Mouse (Mus musculus): ENCODE data around the gene Ttc27. TPM values are rescaled to one million over a fixed set of nuclear protein-coding genes. Genes with fewer than 3 reads are reported as not detected.

The Ttc27 gene
- polyA plus RNA-seq (2011; ENCODE audit: insufficient read depth, insufficient read length, low read depth, missing spikeins): 58.9 TPM in 2 replicates

DNA sequence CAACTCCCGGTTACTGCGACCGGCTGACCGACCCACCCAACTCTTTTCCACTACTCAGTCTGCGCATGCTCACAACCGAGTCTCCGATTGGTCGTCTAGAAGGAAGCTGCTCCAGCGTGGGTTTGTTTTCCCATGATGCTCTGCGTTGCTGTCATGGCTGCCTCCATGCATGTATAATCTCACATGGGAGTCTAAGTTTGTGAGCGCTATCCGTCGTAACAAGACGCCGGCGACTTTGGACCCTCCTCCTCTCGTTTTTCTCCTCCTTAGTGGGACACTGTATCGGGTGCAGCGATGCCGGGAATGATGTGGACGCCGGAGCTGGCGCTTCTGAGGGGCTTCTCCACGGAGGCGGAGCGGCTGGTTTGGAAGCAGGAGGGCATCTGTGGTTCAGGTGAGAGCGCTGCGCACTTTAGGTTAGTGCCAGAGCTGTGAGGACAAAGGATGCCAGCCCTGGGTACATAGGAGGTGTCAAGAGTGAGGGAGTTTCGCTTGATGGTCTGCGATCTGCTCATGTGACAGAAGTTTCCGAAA, at the start of gene Ttc27:
TSS of gene Ttc27 (plus strand) at position 115 of the 534 bp plus-strand sequence.
- Histone ChIP-seq H3K9me3 (replicated peaks; ENCODE audit: control insufficient read depth, insufficient read depth, low read length, poor library complexity, severe bottlenecking) (no peaks in the 10 kb centered on the region), H3K4me3 (ENCODE audit: low read depth, low read length) (peak within 1 kb of the TSS; percentile 99), H3K9ac (ENCODE audit: low read depth, poor library complexity, severe bottlenecking) (peak within 1 kb of the TSS; percentile 69), H3K27ac (ENCODE audit: insufficient read depth, low read length) (no peak within 1 kb of the TSS), H3K27me3 (ENCODE audit: control insufficient read depth, insufficient read depth, low read length, poor library complexity, severe bottlenecking) (no peaks in the 10 kb centered on the region), H3K4me1 (ENCODE audit: control insufficient read depth, insufficient read depth, low read length) (no peaks in the 10 kb centered on the region), H3K36me3 (ENCODE audit: control insufficient read depth, insufficient read depth, low read length, poor library complexity, severe bottlenecking) (0 out of 2 replicates have a peak, but pooled peaks cover 6% of the 10 kb centered on the region)
- peak; percentile 85 for TF ChIP-seq POLR2A (IDR thresholded peaks at IDR 0.05; ENCODE audit: insufficient read depth, low read length)
- TF ChIP-seq EP300 (IDR thresholded peaks at IDR 0.05; ENCODE audit: insufficient read depth, low read depth, low read length): no peak

DNA sequence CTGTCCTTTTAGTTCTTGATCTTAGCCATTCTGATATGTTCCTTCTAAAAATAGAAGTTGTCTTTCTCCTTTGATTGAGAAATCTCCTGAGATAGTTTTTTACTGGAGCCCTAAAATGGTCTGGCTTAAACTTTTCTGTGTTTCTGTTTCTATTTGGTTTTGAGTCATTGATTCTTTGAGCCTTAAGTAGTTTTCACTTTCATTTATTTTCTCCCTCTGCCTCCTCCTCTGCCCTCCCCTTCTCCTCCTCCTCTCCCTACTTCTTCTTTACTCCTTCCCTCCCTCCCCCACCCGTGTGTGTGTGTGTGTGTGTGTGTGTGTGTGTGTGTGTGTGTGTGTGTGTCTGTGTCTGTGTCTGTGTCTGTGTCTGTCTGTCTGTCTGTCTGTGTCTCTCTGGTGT, 49.5 kb upstream of the Ttc27 start:
- TF ChIP-seq POLR2A (IDR thresholded peaks at IDR 0.05; ENCODE audit: insufficient read depth, low read length) (no peak), CTCF (IDR thresholded peaks at IDR 0.05; ENCODE audit: low read depth, low read length) (no peak), EP300 (IDR thresholded peaks at IDR 0.05; ENCODE audit: insufficient read depth, low read depth, low read length) (no peak)
- H3K9me3 ChIP-seq (replicated peaks; ENCODE audit: control insufficient read depth, insufficient read depth, low read length, poor library complexity, severe bottlenecking): no peaks in the 10 kb centered on the region
- H3K9ac ChIP-seq (ENCODE audit: low read depth, poor library complexity, severe bottlenecking): no peak overlapping the region
- H3K27ac ChIP-seq (ENCODE audit: insufficient read depth, low read length): no peak overlapping the region
- no peak overlapping the region for H3K4me3 ChIP-seq (ENCODE audit: low read depth, low read length)
- H3K4me1 ChIP-seq (ENCODE audit: control insufficient read depth, insufficient read depth, low read length): no peaks in the 10 kb centered on the region
- no peaks in the 10 kb centered on the region for H3K36me3 ChIP-seq (ENCODE audit: control insufficient read depth, insufficient read depth, low read length, poor library complexity, severe bottlenecking)
- no peaks in the 10 kb centered on the region for H3K27me3 ChIP-seq (ENCODE audit: control insufficient read depth, insufficient read depth, low read length, poor library complexity, severe bottlenecking)

DNA sequence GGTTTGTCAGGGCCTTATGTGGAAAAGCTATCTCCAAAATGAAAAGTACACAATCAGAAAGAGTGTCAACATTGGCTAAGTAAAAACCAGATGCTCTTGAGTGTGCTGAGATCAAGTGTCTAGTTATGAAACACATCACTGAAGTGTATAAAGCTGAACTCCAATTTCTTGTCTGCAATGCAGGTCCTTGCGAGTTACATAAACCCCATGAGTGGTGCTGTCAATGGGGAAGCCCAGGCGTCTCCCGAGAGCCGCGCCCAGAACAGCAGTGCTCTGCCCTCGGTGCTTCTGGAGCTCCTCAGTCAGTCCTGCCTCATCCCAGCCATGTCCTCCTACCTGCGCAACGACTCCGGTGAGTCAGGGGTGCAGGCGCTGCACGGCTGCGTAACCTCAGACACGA, 47.5 kb upstream of the Ttc27 start:
- Histone ChIP-seq H3K27me3 (ENCODE audit: control insufficient read depth, insufficient read depth, low read length, poor library complexity, severe bottlenecking) (no peaks in the 10 kb centered on the region), H3K4me3 (ENCODE audit: low read depth, low read length) (no peak overlapping the region), H3K36me3 (ENCODE audit: control insufficient read depth, insufficient read depth, low read length, poor library complexity, severe bottlenecking) (no peaks in the 10 kb centered on the region; the same call in 1 of the 2 replicates), H3K27ac (ENCODE audit: insufficient read depth, low read length) (no peak overlapping the region), H3K9me3 (replicated peaks; ENCODE audit: control insufficient read depth, insufficient read depth, low read length, poor library complexity, severe bottlenecking) (no peaks in the 10 kb centered on the region), H3K9ac (ENCODE audit: low read depth, poor library complexity, severe bottlenecking) (no peak overlapping the region), H3K4me1 (ENCODE audit: control insufficient read depth, insufficient read depth, low read length) (no peaks in the 10 kb centered on the region)
- no peak for TF ChIP-seq CTCF (IDR thresholded peaks at IDR 0.05; ENCODE audit: low read depth, low read length)
- TF ChIP-seq POLR2A (IDR thresholded peaks at IDR 0.05; ENCODE audit: insufficient read depth, low read length): no peak
- no peak for TF ChIP-seq EP300 (IDR thresholded peaks at IDR 0.05; ENCODE audit: insufficient read depth, low read depth, low read length)

DNA sequence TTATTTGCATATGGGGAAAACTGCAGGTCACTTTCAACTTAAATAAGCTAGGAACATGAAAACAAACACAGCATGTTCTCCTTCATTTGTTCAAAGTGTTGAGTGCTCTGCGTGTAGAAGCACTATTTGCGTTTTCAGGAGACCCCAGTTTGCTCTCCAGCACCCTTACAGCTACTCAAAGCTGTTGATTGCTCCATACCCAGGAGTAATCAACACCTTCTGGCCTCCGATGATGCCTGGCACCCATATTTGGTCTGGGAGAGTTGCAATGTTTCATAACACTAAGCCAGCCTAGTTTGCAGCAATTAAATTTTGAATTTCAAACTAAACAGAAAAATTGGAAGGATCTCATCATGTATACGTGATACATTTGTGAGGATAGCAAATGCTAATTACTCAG, 45.1 kb upstream of the Ttc27 start:
- H3K4me3 ChIP-seq (ENCODE audit: low read depth, low read length): no peak overlapping the region
- H3K27me3 ChIP-seq (ENCODE audit: control insufficient read depth, insufficient read depth, low read length, poor library complexity, severe bottlenecking): no peaks in the 10 kb centered on the region
- H3K36me3 ChIP-seq (ENCODE audit: control insufficient read depth, insufficient read depth, low read length, poor library complexity, severe bottlenecking): peaks cover 13% of the 10 kb centered on the region
- TF ChIP-seq CTCF (IDR thresholded peaks at IDR 0.05; ENCODE audit: low read depth, low read length) (no peak), POLR2A (IDR thresholded peaks at IDR 0.05; ENCODE audit: insufficient read depth, low read length) (no peak), EP300 (IDR thresholded peaks at IDR 0.05; ENCODE audit: insufficient read depth, low read depth, low read length) (no peak)
- H3K4me1 ChIP-seq (ENCODE audit: control insufficient read depth, insufficient read depth, low read length): no peaks in the 10 kb centered on the region
- H3K9ac ChIP-seq (ENCODE audit: low read depth, poor library complexity, severe bottlenecking): no peak overlapping the region
- H3K27ac ChIP-seq (ENCODE audit: insufficient read depth, low read length): no peak overlapping the region
- no peaks in the 10 kb centered on the region for H3K9me3 ChIP-seq (replicated peaks; ENCODE audit: control insufficient read depth, insufficient read depth, low read length, poor library complexity, severe bottlenecking)

DNA sequence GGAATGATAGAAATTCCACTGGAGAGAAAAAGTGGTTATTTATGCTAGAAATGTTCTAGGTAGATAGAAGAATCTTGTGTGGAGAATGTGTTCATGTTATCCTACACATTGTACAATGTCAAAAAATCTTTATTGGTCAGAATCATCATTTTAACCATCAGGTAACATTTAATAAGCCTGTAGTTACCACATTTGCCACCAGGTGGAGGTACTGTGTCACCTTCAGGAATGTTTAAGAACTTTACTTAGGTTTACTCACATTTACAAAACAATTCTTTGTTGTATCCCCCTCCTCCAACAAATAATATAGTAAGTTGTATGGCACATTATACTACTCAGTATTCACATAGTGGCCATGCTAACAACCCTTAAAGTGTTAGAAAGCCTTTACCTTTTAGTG, 44.3 kb upstream of the Ttc27 start:
- Histone ChIP-seq H3K9me3 (replicated peaks; ENCODE audit: control insufficient read depth, insufficient read depth, low read length, poor library complexity, severe bottlenecking) (no peaks in the 10 kb centered on the region), H3K27ac (ENCODE audit: insufficient read depth, low read length) (no peak overlapping the region), H3K9ac (ENCODE audit: low read depth, poor library complexity, severe bottlenecking) (no peak overlapping the region), H3K27me3 (ENCODE audit: control insufficient read depth, insufficient read depth, low read length, poor library complexity, severe bottlenecking) (no peaks in the 10 kb centered on the region), H3K4me3 (ENCODE audit: low read depth, low read length) (no peak overlapping the region), H3K4me1 (ENCODE audit: control insufficient read depth, insufficient read depth, low read length) (no peaks in the 10 kb centered on the region), H3K36me3 (ENCODE audit: control insufficient read depth, insufficient read depth, low read length, poor library complexity, severe bottlenecking) (peaks cover 15% of the 10 kb centered on the region)
- no peak for TF ChIP-seq POLR2A (IDR thresholded peaks at IDR 0.05; ENCODE audit: insufficient read depth, low read length)
- TF ChIP-seq CTCF (IDR thresholded peaks at IDR 0.05; ENCODE audit: low read depth, low read length): no peak
- TF ChIP-seq EP300 (IDR thresholded peaks at IDR 0.05; ENCODE audit: insufficient read depth, low read depth, low read length): no peak

DNA sequence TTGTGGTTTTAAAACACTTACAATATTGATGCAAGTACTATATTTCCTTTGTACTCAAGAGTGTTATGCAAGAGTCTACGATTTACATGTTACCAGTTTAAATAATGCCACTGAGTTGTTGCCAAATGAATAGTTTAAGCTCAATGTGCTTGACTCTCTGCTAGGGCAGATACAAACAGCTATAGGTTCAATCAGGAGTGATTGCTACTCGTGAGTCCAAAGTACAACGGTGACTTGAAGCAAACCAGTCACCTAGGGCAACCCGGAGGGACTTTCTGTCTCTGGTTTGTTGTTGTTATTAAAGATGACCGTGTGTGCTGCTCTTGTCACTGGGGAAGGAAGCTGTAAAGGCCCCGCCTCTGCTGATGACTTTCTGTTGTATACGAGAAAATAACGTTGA, 39.5 kb upstream of the Ttc27 start:
- Histone ChIP-seq H3K27me3 (ENCODE audit: control insufficient read depth, insufficient read depth, low read length, poor library complexity, severe bottlenecking) (no peaks in the 10 kb centered on the region), H3K4me3 (ENCODE audit: low read depth, low read length) (no peak overlapping the region), H3K9ac (ENCODE audit: low read depth, poor library complexity, severe bottlenecking) (no peak overlapping the region), H3K27ac (ENCODE audit: insufficient read depth, low read length) (no peak overlapping the region), H3K36me3 (ENCODE audit: control insufficient read depth, insufficient read depth, low read length, poor library complexity, severe bottlenecking) (peaks cover 16% of the 10 kb centered on the region), H3K4me1 (ENCODE audit: control insufficient read depth, insufficient read depth, low read length) (no peaks in the 10 kb centered on the region), H3K9me3 (replicated peaks; ENCODE audit: control insufficient read depth, insufficient read depth, low read length, poor library complexity, severe bottlenecking) (no peaks in the 10 kb centered on the region)
- TF ChIP-seq EP300 (IDR thresholded peaks at IDR 0.05; ENCODE audit: insufficient read depth, low read depth, low read length) (no peak), CTCF (IDR thresholded peaks at IDR 0.05; ENCODE audit: low read depth, low read length) (no peak)
